Mouse (Mus musculus) ES-CJ7 (cell line): ENCODE results near the gene Hspa1b.
A peak's percentile ranks its signal among the peaks of the same experiment; 100 is the strongest.
"Not testable (repeated sequence)": the region's sequence is repeated elsewhere in the genome, so short reads cannot be mapped to it uniquely, and the experiment has no call there.

Experiments
- DNase-seq: peaks from one replicate; pipeline ENCODE4 v3.0.0; 2011; ENCODE audit warnings: low read depth, low spot score

The Hspa1b gene

GRCm38 (mm10) chr17:34982328-34982727 is 23.3 kb upstream of the Hspa1b start:
- no peak for DNase-seq

GRCm38 (mm10) chr17:34981690-34982180 is 22.7 kb upstream of the Hspa1b start, which contains the start of gene Lsm2:
Gene Lsm2, plus strand, starts transcription at chr17:34981862.
- peak; percentile 95 for DNase-seq

DNA sequence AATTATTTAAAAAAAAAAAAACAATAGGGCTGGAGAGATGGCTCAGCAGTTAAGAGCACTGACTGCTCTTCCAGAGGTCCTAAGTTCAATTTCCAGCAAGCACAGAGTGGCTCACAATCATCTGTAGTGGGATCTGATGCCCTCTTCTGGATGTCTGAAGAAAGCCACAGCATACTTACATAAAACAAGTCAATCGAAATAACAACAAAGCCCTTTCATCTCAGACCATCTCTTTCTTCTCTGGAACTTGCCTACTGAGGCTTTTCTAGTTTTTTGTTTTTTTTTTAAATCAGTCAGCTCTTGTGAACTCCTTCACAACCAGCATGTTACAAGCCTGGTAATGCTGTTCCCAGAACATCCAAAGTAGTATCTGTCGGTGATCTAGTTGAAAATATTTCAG is 21.6 kb upstream of the Hspa1b start:
- peak; percentile 84 for DNase-seq

- no peak for DNase-seq
Measured at GRCm38 (mm10) chr17:34979631-34980030, 20.6 kb upstream of the Hspa1b start.

GRCm38 (mm10) chr17:34978239-34978638 is 19.2 kb upstream of the Hspa1b start:
- no peak for DNase-seq

- no peak for DNase-seq
Measured at GRCm38 (mm10) chr17:34977000-34977399, 18.0 kb upstream of the Hspa1b start.

GRCm38 (mm10) chr17:34975581-34976492 is 16.8 kb upstream of the Hspa1b start:
- DNase-seq = no peak

GRCm38 (mm10) chr17:34972069-34972749 is 13.2 kb upstream of the Hspa1b start, which contains the start of the genes Hspa1a and Hspa1l:
Gene Hspa1a, minus strand, starts transcription at chr17:34972156.
Gene Hspa1l, plus strand, starts transcription at chr17:34972703.
- peak; percentile 84 for DNase-seq

DNA sequence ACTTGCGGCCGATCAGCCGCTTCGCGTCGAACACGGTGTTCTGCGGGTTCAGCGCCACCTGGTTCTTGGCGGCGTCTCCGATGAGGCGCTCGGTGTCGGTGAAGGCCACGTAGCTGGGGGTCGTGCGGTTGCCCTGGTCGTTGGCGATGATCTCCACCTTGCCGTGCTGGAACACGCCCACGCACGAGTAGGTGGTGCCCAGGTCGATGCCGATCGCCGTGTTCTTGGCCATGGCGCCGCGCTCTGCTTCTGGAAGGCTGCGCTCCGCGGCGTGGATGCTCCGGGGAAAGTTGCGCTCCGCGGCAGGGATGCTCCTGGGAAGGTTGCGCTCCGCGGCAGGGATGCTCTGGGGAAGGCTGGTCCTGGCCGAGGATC is 12.6 kb upstream of the Hspa1b start:
- DNase-seq = not testable (repeated sequence)

DNA sequence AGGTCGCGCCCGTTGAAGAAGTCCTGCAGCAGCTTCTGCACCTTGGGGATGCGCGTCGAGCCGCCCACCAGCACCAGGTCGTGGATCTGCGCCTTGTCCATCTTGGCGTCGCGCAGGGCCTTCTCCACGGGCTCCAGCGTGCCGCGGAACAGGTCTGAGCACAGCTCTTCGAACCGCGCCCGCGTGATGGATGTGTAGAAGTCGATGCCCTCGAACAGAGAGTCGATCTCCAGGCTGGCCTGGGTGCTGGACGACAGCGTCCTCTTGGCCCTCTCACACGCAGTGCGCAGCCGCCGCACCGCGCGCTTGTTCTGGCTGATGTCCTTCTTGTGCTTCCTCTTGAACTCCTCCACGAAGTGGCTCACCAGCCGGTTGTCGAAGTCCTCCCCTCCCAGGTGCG is 11.8 kb upstream of the Hspa1b start:
- DNase-seq = not testable (repeated sequence)

GRCm38 (mm10) chr17:34969822-34970221 is 10.8 kb upstream of the Hspa1b start, which contains the start of gene Gm20481:
Gene Gm20481, plus strand, starts transcription at chr17:34969912.
- not testable (repeated sequence) for DNase-seq

DNA sequence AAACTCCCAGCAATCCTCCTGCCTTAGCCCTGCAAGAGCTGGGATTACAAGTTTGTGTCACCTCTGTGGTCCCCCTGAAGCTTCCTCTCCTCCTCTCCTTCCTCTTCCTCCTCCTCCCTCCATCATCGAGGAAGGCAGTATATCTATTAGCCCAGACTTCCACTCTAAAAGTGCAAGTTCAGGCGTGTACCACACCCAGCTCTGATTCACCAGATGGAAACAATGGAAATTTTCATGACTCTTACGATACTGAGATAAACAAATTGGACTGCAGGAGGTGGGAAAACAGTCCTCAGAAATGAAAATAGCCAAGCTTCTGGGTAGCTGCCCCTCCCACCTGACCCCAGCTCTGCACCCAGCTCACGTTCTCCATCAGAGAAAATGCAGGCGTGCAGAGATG is 6.6 kb upstream of the Hspa1b start:
- DNase-seq = no peak

DNA sequence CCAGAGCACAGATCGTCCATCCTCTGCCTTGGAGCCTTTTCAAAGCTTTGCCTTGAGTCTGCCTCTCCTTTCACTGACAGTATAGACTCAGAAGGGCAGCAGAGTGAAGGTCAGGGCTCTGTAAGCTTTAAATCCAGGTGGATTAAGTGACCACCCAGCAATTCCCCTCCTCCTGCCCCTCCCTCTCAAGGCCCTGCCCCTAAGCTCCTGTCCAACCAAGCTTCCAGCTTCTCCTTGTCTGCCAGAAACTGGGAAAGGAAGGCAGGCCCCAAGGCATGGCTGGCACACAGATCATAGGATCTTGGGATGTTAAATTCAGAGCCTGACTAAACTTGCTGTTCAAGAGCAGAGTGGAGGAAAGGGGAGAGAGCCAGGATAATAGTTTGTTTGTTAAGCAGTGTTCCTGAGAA is 5.6 kb upstream of the Hspa1b start:
- peak; percentile 48 for DNase-seq

DNA sequence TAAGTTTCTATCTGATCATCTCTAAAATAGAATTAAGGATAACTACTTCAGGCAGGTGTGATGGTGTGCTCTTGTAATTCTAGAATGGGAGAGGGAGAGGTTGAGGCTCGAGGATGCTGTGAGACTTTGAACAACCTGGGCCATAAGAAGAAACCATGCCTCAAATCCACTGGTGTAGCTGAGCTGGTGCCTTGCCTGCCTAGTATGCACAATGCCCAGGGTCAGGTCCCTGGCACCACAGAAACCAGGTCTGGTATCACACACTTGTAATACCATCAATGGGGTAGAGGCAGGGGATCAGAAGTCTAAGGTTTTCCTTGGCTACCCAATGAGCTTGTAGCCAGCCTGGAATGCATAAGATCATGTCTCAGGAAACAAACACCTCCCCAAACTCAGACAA is 3.8 kb upstream of the Hspa1b start:
- no peak for DNase-seq

GRCm38 (mm10) chr17:34962125-34962524 is 3.1 kb upstream of the Hspa1b start:
- no peak for DNase-seq

DNA sequence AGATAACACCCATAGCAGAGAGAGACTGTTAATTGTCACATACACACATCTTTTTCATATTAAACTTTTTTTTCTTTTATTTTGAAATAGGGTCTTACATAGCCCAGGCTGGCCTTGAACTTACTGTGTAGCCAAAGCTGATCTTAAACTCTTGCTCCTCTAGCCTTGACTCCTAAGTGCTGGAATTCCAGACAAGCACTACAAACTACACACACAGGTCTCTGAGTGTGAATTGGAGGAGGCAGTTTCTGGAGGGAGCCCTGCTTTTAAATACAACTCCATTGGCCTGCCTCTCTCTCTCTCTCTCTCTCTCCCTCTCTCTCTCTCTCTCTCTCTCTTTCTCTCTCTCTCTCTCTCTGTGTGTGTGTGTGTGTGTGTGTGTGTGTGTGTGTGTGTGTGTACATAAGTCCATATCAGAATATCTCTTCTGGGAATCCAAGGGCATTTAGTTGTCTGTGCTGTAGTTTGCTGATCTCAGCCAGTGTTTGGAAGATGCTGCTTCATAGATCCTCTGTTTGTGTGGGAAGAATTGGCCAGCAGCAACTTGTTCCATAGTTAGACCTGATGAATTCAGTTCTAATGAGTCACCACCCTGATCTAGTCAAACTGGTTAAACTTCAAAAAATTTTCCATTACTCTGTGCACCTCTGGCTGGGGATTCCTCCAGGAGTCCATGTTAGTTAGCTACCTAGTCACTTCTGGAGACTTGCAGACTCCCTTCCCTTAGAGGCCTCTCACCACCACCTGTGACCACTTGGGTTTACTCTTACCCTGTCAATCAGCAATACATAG is 1.9 kb upstream of the Hspa1b start:
- no peak for DNase-seq

DNA sequence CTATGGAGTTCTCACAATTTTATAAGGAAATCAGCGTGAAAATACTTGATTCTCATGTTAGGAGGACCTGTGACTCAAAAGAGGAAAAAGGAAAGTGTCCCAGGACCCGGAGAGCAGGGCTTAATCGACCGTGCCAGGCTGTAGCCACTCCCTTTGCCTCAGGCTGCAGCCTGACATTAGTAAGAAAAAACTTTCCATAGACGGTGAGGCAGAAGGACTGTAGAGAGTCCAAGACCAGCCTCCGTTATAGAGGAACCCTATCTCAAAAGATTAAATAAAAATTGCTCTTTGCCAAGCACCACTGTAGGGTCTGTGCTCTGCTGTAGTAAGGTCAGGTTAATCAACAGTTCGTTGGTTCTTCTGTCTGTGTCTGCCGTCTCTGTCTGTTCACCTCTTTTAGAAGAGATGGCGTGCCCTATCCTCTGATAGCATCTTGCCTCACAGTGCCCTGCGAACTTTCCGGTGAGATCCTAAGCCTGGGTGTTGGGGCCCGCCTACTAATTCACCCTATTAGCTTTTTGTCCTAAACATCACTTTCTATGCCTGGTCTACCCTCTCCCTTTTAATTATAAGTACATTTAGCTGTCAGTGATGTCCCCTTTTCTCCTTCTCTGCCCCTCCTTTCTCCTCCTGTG is 960 bp upstream of the Hspa1b start:
- no peak for DNase-seq

DNA sequence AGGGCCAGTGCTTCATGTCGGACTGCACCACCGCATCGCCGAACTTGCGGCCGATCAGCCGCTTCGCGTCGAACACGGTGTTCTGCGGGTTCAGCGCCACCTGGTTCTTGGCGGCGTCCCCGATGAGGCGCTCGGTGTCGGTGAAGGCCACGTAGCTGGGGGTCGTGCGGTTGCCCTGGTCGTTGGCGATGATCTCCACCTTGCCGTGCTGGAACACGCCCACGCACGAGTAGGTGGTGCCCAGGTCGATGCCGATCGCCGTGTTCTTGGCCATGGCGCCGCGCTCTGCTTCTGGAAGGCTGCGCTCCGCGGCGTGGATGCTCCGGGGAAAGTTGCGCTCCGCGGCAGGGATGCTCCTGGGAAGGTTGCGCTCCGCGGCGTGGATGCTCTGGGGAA is 306 bp downstream of the Hspa1b start:
- not testable (repeated sequence) for DNase-seq

DNA sequence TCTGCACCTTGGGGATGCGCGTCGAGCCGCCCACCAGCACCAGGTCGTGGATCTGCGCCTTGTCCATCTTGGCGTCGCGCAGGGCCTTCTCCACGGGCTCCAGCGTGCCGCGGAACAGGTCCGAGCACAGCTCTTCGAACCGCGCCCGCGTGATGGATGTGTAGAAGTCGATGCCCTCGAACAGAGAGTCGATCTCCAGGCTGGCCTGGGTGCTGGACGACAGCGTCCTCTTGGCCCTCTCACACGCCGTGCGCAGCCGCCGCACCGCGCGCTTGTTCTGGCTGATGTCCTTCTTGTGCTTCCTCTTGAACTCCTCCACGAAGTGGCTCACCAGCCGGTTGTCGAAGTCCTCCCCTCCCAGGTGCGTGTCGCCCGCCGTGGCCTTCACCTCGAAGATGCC is 1.1 kb downstream of the Hspa1b start:
- DNase-seq = not testable (repeated sequence)

- not testable (repeated sequence) for DNase-seq
Measured at GRCm38 (mm10) chr17:34957291-34957690, 1.7 kb downstream of the Hspa1b start.

GRCm38 (mm10) chr17:34956340-34956739 is 2.7 kb downstream of the Hspa1b start:
- no peak for DNase-seq
